Mouse (Mus musculus) liver, embryonic 14.5 days (tissue): ENCODE data around the gene Lcat.

ENCODE experiments used
- CTCF ChIP-seq: IDR thresholded peaks from 2 replicates; pipeline ENCODE4 v1.5.1; 2016; ENCODE audit warnings: antibody characterized with exemption, low read depth, control low read depth
- EP300 ChIP-seq: IDR thresholded peaks from 2 replicates; pipeline ENCODE4 v1.6.1; 2016; ENCODE audit warnings: antibody characterized with exemption, low read depth

DNA sequence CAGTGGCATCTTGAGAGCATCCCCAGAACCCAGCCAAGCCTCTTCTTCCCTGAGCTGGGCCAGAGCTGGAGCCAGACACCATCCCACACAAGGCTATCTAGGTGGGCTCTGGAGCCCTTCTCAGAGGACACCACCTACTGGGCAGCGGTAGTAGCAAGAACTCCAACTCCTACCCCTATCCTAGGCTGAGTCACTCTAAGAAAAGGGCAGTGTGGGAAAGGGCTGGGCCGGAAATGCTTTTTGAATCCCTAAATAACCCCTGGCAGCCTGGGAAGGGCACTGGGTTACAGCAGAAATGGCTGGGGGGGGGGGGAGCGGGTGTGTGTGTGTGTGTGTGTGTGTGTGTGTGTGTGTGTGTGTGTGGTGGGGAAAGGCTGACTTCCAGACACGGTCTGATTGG, 14.6 kb upstream of the Lcat start:
- TF ChIP-seq CTCF = 0 out of 2 replicates have a peak, but pooled peaks have one; percentile 18
- TF ChIP-seq EP300 = no peak
